Mouse (Mus musculus) myocyte (in vitro differentiated cells): Measurements from ENCODE around the gene Ssr4.

Source experiments
- CEBPB ChIP-seq: IDR thresholded peaks from 2 replicates; pipeline ENCODE4 v1.6.1; 2011; ENCODE audit warnings: mild to moderate bottlenecking, moderate library complexity; ENCODE audit not compliant: poor library complexity, insufficient read depth, severe bottlenecking
- E2F4 ChIP-seq: IDR thresholded peaks from one replicate; pipeline ENCODE4 v1.6.1; 2011; ENCODE audit warnings: mild to moderate bottlenecking, control low read depth, moderate library complexity; ENCODE audit not compliant: insufficient read depth
- MAX ChIP-seq: IDR thresholded peaks from one replicate; pipeline ENCODE4 v1.6.1; 2011; ENCODE audit warnings: low read depth, mild to moderate bottlenecking, control low read depth
- MYOD1 ChIP-seq, 3 experiments: IDR thresholded peaks; one replicate each; pipeline ENCODE4 v1.6.1; 2011; ENCODE audit warnings: control low read depth in 2 of 3, low read depth in 2 of 3, mild to moderate bottlenecking in 2 of 3, moderate library complexity in 1 of 3; ENCODE audit not compliant: insufficient read length in 2 of 3, control insufficient read depth in 1 of 3
- MYOG ChIP-seq, 3 experiments: IDR thresholded peaks; one replicate each; pipeline ENCODE4 v1.6.1; 2011; ENCODE audit warnings: control low read depth in 2 of 3, low read depth in 2 of 3, mild to moderate bottlenecking in 2 of 3; ENCODE audit not compliant: insufficient read length in 2 of 3, control insufficient read depth in 1 of 3, insufficient read depth in 1 of 3
- POLR2A ChIP-seq: IDR thresholded peaks from one replicate; pipeline ENCODE4 v1.6.1; 2011; ENCODE audit warnings: low read depth, mild to moderate bottlenecking, control low read depth, moderate library complexity; ENCODE audit not compliant: insufficient read length
- POLR2AphosphoS2 ChIP-seq: IDR thresholded peaks from one replicate; pipeline ENCODE4 v1.6.1; 2011; ENCODE audit warnings: low read depth, control low read depth; ENCODE audit not compliant: insufficient read length
- REST ChIP-seq: IDR thresholded peaks from one replicate; pipeline ENCODE4 v1.6.1; 2011; ENCODE audit warnings: mild to moderate bottlenecking, control low read depth, moderate library complexity; ENCODE audit not compliant: insufficient read depth, insufficient read length
- SRF ChIP-seq: IDR thresholded peaks from one replicate; pipeline ENCODE4 v1.6.1; 2011; ENCODE audit warnings: low read depth; ENCODE audit not compliant: control insufficient read depth, insufficient read length
- TCF12 ChIP-seq: IDR thresholded peaks from one replicate; pipeline ENCODE4 v1.6.1; 2011; ENCODE audit warnings: mild to moderate bottlenecking, control low read depth; ENCODE audit not compliant: poor library complexity, insufficient read depth, severe bottlenecking
- TCF3 ChIP-seq: IDR thresholded peaks from one replicate; pipeline ENCODE4 v1.6.1; 2011; ENCODE audit warnings: low read depth, control low read depth; ENCODE audit not compliant: insufficient read length
- USF1 ChIP-seq: IDR thresholded peaks from one replicate; pipeline ENCODE4 v1.6.1; 2011; ENCODE audit warnings: low read depth, mild to moderate bottlenecking, control low read depth, moderate library complexity

DNA sequence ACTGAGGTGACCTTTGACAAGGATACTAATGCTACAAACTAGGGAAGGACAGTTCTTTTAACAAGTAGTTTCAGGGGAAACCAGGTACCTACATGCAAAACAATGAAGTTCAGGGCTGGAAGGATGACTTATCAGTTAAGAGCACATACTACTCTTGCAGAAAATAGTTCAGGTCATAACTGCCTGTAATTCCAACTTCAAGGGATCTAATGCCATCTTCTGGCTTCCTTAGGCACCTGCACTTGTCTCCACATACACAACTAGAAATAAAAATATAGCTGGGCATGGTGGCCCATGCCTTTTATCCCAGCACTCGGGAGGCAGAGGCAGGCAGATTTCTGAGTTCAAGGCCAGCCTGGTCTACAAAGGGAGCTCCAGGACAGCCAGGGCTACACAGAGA is 37.9 kb upstream of the Ssr4 start:
- TF ChIP-seq REST (no peak), USF1 (no peak), POLR2A (no peak), MAX (no peak), TCF3 (no peak), POLR2AphosphoS2 (no peak), E2F4 (no peak), TCF12 (no peak), SRF (no peak), MYOD1 (IDR thresholded peaks at IDR 0.05; ENCODE audit: control insufficient read depth in 1 of 3, insufficient read length in 2 of 3, low read depth in 2 of 3) (no peak), MYOG (IDR thresholded peaks at IDR 0.05; ENCODE audit: control insufficient read depth in 1 of 3, insufficient read depth in 1 of 3, insufficient read length in 2 of 3, low read depth in 2 of 3) (no peak), CEBPB (no peak)
